8 mouse cellular contexts compared by ENCODE assay signal in the genomic region with DNA sequence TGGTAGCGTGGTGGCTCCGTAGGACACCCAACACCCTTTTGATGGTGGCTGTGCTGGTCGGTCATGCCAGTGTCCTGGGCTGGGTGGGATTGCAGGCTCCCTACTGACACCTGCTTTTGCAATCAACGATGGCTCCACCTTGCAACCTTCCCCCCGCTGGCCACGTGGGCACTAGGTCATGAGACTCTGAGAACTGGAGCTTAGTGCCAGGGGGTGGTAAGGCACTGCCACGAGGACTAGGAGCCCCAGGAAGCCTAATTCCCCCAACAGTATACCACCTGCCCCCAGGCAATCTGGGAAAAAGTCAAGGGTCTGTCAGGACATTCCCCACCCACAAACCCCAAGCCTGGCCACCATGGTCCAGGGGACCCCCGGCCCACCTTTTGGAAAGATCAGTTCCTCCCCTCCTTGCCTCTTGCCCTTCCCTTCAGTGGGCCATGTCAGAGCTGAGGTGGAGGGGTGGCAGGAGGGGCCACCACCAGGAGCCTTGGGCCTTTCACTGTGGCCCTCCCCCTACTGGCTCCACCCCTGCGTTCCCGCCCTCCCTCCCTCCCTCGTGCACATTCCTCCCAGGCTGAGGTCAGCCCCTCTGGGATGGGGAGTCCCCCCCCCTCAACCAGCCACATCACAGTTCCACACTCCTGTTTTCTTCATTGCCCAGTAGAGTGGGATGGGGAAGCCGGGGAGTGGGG. TPM values are rescaled to one million over a fixed set of nuclear protein-coding genes. Genes with fewer than 3 reads are reported as not detected.
DNase-seq lines count a peak whose midpoint lies in the region; ATAC-seq and TF ChIP-seq lines count a peak whose summit lies in the region.

A gene (minus strand): TSS at position 489 of the 692 bp plus-strand sequence.

- H3K9ac ChIP-seq in midbrain, embryonic 12.5 days (replicated peaks), result no peak within 1 kb of the TSS
- no peak within 1 kb of the TSS for H3K9ac ChIP-seq in midbrain, embryonic 15.5 days

- H3K27me3 ChIP-seq in midbrain, embryonic 12.5 days, result 0 out of 2 replicates have a peak, but pooled peaks cover 7% of the 10 kb centered on the region
- H3K27me3 ChIP-seq in midbrain, embryonic 15.5 days (replicated peaks), result no peaks in the 10 kb centered on the region
- H3K27me3 ChIP-seq in kidney, adult 2 months (replicated peaks; ENCODE audit: control insufficient read depth, insufficient read depth, low read length), result no peaks in the 10 kb centered on the region
- no peaks in the 10 kb centered on the region for H3K27me3 ChIP-seq in small intestine, adult 2 months (ENCODE audit: control insufficient read depth, insufficient read depth, low read length)

- 45% methylated on average over 12 of the region's 12 CpGs for WGBS in midbrain, embryonic 12.5 days
- 41% methylated on average over 12 of the region's 12 CpGs for WGBS in midbrain, embryonic 15.5 days
- 37% methylated on average over 11 of the region's 12 CpGs for WGBS in kidney, adult 2 months
- WGBS in small intestine, adult 2 months, result 34% methylated on average over 12 of the region's 12 CpGs

- no peak for ATAC-seq in midbrain, embryonic 12.5 days (ENCODE audit: low FRiP score, low read depth)
- ATAC-seq in midbrain, embryonic 15.5 days (replicated peaks), result no peak

- TF ChIP-seq CTCF in kidney, adult 2 months (conservative IDR thresholded peaks at IDR 0.05; ENCODE audit: insufficient read depth, insufficient read length, low read depth, low read length), result no peak
- TF ChIP-seq CTCF in small intestine, adult 2 months (IDR thresholded peaks at IDR 0.05; ENCODE audit: extremely low read depth, insufficient read length, insufficient replicate concordance, low read depth, low read length), result no peak

- TF ChIP-seq POLR2A in kidney, adult 2 months (IDR thresholded peaks at IDR 0.05; ENCODE audit: low read depth, low read length), result no peak
- TF ChIP-seq POLR2A in small intestine, adult 2 months (IDR thresholded peaks at IDR 0.05; ENCODE audit: low read depth, low read length), result no peak; the same call in 1 of the 2 replicates

- no peak within 1 kb of the TSS for H3K4me2 ChIP-seq in midbrain, embryonic 12.5 days (replicated peaks)
- H3K4me2 ChIP-seq in midbrain, embryonic 15.5 days, result no peak within 1 kb of the TSS

- H3K4me1 ChIP-seq in midbrain, embryonic 12.5 days, result peaks cover 72% of the 10 kb centered on the region
- H3K4me1 ChIP-seq in midbrain, embryonic 15.5 days, result peaks cover 20% of the 10 kb centered on the region
- peaks cover 38% of the 10 kb centered on the region for H3K4me1 ChIP-seq in kidney, adult 2 months (ENCODE audit: control insufficient read depth, insufficient read depth, low read length)
- peaks cover 39% of the 10 kb centered on the region for H3K4me1 ChIP-seq in small intestine, adult 2 months (ENCODE audit: control insufficient read depth, insufficient read depth, insufficient read length, low read length)

- peaks cover 3% of the 10 kb centered on the region; the same call in 1 of the 2 replicates for H3K36me3 ChIP-seq in midbrain, embryonic 12.5 days
- H3K36me3 ChIP-seq in midbrain, embryonic 15.5 days (replicated peaks), result 0 out of 2 replicates have a peak, but pooled peaks cover 2% of the 10 kb centered on the region
- no peaks in the 10 kb centered on the region for H3K36me3 ChIP-seq in kidney, adult 2 months (ENCODE audit: control insufficient read depth, insufficient read depth, low read length)
- H3K36me3 ChIP-seq in small intestine, adult 2 months (ENCODE audit: control insufficient read depth, insufficient read depth, low read length), result no peaks in the 10 kb centered on the region

- no peak within 1 kb of the TSS for H3K4me3 ChIP-seq in midbrain, embryonic 12.5 days
- no peak within 1 kb of the TSS for H3K4me3 ChIP-seq in midbrain, embryonic 15.5 days
- peak within 1 kb of the TSS; percentile 65 for H3K4me3 ChIP-seq in kidney, adult 2 months (ENCODE audit: insufficient read depth, low read depth, low read length)
- no peak within 1 kb of the TSS for H3K4me3 ChIP-seq in small intestine, adult 2 months (ENCODE audit: low read depth, low read length)

- H3K9me3 ChIP-seq in midbrain, embryonic 12.5 days, result no peaks in the 10 kb centered on the region
- no peaks in the 10 kb centered on the region for H3K9me3 ChIP-seq in midbrain, embryonic 15.5 days

- peak in 1 of 2 experiments; percentile 50 for DNase-seq in heart, adult 18-20 months
- DNase-seq in kidney, adult 2 months, result peak; percentile 68
- no peak for DNase-seq in layer of hippocampus, postnatal 14 days (ENCODE audit: low spot score in 2 of 2)
- DNase-seq in left cerebral cortex, adult 9 months (ENCODE audit: low spot score in 2 of 2), result no peak
- DNase-seq in spleen, postnatal 10 days (ENCODE audit: low spot score in 2 of 2), result no peak

- 0 out of 2 replicates have a peak within 1 kb of the TSS, but pooled peaks have one; percentile 11 for H3K27ac ChIP-seq in midbrain, embryonic 12.5 days (replicated peaks)
- no peak within 1 kb of the TSS for H3K27ac ChIP-seq in midbrain, embryonic 15.5 days
- peak within 1 kb of the TSS; percentile 99 for H3K27ac ChIP-seq in kidney, adult 2 months (ENCODE audit: insufficient read depth, low read depth, low read length)
- H3K27ac ChIP-seq in small intestine, adult 2 months (ENCODE audit: insufficient read depth, low read depth, low read length), result no peak within 1 kb of the TSS

RNA-seq across cellular contexts. Expression of the gene that starts here (rescaled TPM):
- polyA plus RNA-seq in midbrain, embryonic 12.5 days (2016; fragmentation: Nextera tagmentation; extraction: Ambion mirVana), result 3.2 TPM in 2 replicates
- 4.3 and 4.9 TPM in 2 replicates for polyA plus RNA-seq in midbrain, embryonic 15.5 days (2015; fragmentation: Nextera tagmentation; extraction: Ambion mirVana)
- 10 to 100 TPM; 20.4 to 22.9 TPM for total RNA-seq in heart, adult 18-20 months (2021)
- 63.3 and 78.8 TPM in 2 replicates for polyA plus RNA-seq in kidney, adult 2 months (2012; rRNA removed)
- 33.5 and 55.4 TPM in 2 replicates for polyA plus RNA-seq in small intestine, adult 2 months (2012; rRNA removed)
- total RNA-seq in layer of hippocampus, postnatal 14 days (2021), result 1 to 10 TPM; 2.0 to 4.9 TPM

Comparison
In these comparisons a context has a peak if more than half of its experiments do, and no peak if none do; other contexts are left out.
1. H3K27ac ChIP-seq: peak in midbrain, embryonic 12.5 days (single experiment) and kidney, adult 2 months (single experiment); none in midbrain, embryonic 15.5 days (single experiment) and small intestine, adult 2 months (single experiment).